Mouse (Mus musculus): ENCODE data around the gene Olfr418.
"Not testable (repeated sequence)": the region's sequence is repeated elsewhere in the genome, so short reads cannot be mapped to it uniquely, and the experiment has no call there.

DNA sequence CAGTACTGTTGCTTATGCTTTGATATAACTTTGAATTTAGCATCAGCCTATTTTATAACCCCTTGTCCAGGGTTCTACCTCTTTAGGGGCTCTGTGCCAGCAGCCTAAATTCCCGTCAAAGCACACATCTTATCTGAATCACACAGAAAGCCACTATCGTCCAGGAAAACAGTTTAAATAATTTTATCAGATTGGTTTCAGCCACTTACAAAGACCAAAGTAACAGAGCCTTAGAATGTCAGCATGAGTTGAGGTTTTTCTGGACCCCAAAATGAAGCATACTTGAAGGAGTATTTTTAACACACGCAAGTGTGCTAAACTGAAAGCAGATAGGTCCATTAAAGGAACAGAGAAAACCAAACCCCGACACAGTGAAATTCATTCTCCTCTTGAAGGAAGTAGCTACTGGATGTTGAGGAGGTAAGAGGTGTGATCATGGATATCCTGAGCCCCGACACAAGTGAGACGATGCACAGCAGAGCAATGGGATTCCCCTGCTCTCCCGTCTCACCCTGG, 47.8 kb downstream of the Olfr418 start:
- TF ChIP-seq CTCF (conservative IDR thresholded peaks at IDR 0.05; ENCODE audit: low read length); POU5F1 (IDR thresholded peaks at IDR 0.05; ENCODE audit: borderline replicate concordance, low read length); NANOG (IDR thresholded peaks at IDR 0.05; ENCODE audit: borderline replicate concordance, low read length): not testable (repeated sequence)
